Mouse (Mus musculus): ENCODE data around the gene Eif5b. TPM values are rescaled to one million over a fixed set of nuclear protein-coding genes. Genes with fewer than 3 reads are reported as not detected.
"Not testable (repeated sequence)": the region's sequence is repeated elsewhere in the genome, so short reads cannot be mapped to it uniquely, and the experiment has no call there.

The Eif5b gene
- total RNA-seq, 2 experiments from 2014 or later: 40.3 to 70.2 TPM

DNA sequence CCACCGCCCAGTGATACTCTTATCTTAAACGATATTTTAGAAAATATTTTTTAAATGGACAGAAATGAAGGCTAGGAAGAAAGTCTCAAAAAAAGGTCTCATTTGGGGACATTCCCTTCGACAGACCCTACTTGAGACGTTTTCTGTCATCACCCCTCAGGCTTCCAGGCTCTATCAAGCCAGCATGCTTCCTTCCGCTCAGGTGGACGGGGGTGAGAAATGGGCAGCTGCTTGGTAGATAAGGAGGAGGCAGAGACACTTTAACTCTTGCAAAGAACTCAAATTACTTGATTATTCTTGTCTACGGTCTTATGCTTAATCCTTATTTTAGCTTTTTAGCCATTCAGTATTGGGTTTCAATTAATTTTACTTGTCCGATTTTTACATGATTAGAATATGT, 3.0 kb downstream of the Eif5b start:
- ATAC-seq (replicated peaks; ENCODE audit: low FRiP score, low TSS enrichment, poor library complexity, severe bottlenecking): no peak

DNA sequence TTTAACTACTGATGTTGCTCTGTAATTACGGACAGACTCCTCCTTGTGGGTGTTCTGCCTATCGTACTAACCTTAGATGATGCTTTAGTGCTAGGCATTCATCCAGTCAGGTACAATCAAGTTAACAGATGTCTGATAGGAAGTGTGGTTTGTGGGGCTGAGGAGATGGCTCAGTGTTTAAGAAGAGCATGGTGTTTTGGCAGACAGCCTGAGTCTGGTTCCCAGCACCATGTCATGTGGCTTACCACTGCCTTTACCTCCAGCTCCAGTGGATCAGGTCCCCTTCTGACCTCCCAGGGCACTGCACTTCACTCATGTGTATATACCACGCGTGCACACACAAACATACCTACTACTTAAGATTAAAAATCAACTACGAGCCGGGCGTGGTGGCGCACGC, 4.1 kb downstream of the Eif5b start:
- 0 out of 2 replicates have a peak, but pooled peaks have one; percentile 8 for ATAC-seq (replicated peaks; ENCODE audit: low FRiP score, low TSS enrichment, poor library complexity, severe bottlenecking)

DNA sequence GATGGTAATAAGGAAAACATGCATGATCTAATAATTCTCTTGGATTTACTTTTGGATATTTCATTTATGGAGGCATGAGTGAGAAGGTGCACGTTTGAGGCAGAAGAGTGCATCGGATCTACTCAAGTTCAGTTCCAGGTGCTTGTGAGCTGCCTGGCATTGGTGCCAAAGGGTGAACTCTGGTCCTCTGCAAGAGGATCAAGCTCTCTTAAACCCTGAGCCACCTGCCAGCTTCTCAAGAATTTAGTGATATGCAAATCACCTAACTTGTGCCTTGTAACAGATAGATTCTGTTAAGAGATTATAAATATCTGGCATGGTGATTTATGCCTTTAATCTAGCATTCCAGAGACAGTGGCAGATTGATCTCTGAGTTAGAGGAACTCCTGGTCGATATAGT, 5.2 kb downstream of the Eif5b start:
- ATAC-seq (replicated peaks; ENCODE audit: low FRiP score, low TSS enrichment, poor library complexity, severe bottlenecking): no peak

DNA sequence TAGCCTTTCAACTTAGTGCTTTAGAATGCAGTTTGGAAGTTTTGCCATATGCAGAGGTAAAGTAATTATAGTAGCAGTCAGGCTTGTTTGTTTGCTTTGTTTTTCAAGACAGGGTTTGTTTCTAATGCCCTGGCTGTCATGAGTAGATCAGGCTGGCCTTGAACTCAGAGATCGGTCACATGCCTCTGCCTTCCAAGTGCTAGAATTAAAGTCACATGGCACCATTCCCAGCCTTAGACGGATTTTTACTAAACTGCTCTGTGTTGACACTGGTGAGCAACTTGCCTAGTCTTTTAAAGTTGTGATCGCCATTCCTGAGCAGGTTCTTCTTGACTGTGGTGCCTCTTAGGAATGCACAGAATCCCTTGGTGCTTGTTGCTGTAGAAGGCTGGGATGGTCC, 8.9 kb downstream of the Eif5b start:
- ATAC-seq (replicated peaks; ENCODE audit: low FRiP score, low TSS enrichment, poor library complexity, severe bottlenecking): no peak

- ATAC-seq (replicated peaks; ENCODE audit: low FRiP score, low TSS enrichment, poor library complexity, severe bottlenecking): peak; percentile 95
Measured at GRCm38 (mm10) chr1:38011647-38012046, 13.8 kb downstream of the Eif5b start.

GRCm38 (mm10) chr1:38012104-38012503, 14.3 kb downstream of the Eif5b start:
- no peak for ATAC-seq (replicated peaks; ENCODE audit: low FRiP score, low TSS enrichment, poor library complexity, severe bottlenecking)

GRCm38 (mm10) chr1:38012509-38012908, 14.7 kb downstream of the Eif5b start:
- ATAC-seq (replicated peaks; ENCODE audit: low FRiP score, low TSS enrichment, poor library complexity, severe bottlenecking): no peak; the same call in 1 of the 2 replicates

DNA sequence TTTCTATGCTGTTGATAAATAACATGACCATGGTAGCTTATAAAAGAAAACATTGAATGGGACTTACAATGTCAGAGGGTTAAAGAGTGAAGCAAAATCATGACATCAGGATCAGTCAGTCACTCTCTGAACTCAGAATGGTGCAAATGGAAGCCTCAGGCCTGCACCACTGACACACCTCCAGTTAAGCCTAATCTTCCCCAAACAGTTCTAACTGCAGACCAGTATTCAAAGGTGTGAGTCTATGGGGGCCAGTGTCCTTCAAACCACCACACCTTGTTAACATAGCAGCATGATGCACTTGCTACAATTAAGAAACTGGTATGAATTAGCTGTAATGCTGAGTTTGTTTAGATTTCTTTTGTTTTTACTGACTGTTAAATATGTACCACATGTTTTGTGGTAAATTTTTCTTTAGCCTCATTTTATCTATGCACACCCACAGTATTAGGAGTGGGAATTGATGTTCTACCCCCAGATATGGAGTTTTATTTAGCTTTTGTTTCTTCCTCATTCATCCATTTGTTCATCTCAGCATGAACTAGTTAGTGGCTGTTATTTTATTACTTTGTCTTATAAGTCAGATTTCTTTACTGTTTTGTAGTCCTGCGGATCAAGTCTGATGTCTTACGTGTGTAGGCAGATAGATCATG, 16.9 kb downstream of the Eif5b start:
- ATAC-seq (replicated peaks; ENCODE audit: low FRiP score, low TSS enrichment, poor library complexity, severe bottlenecking): peak; percentile 56

- ATAC-seq (replicated peaks; ENCODE audit: low FRiP score, low TSS enrichment, poor library complexity, severe bottlenecking): no peak
Measured at GRCm38 (mm10) chr1:38027301-38027700, 29.5 kb downstream of the Eif5b start.

DNA sequence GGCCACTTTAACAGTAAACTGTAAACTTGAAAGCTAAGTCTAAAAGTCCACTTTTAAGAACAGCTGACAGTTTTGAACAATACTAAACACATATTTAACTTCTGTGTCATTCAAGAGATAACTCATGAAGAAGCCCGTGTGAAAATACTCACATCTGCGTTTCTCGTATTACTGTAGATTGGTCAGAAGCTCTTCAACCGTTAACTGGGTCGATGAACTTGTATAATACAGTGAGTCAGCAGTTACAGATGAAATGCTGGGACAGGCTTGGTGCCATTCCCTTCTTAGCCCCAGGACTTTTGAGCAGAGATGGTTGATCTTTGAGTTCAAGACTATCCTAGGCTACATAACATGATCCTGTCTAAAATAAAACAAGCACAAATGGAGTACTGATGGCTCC, 33.6 kb downstream of the Eif5b start:
- no peak for ATAC-seq (replicated peaks; ENCODE audit: low FRiP score, low TSS enrichment, poor library complexity, severe bottlenecking)

DNA sequence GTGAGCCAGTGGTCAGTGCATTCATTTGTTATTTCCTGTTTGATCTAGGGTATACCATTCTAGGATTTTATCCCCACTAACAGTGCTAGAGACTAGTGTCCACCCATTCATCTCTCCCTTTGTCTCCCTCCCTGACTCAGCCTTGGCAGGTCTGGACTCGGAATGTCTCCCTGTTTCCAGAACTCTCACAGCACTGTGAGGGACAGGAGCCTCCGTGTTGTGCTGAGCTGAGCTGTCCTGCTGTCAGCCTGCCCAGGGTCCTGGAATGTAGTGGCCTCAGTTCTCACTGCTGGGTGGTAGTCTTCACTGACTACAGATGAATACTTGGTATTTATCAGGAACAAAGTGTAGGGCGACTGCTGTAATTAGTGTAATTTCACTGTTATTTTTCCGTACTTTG, 37.7 kb downstream of the Eif5b start:
- ATAC-seq (replicated peaks; ENCODE audit: low FRiP score, low TSS enrichment, poor library complexity, severe bottlenecking): no peak

- no peak for ATAC-seq (replicated peaks; ENCODE audit: low FRiP score, low TSS enrichment, poor library complexity, severe bottlenecking)
Measured at GRCm38 (mm10) chr1:38037375-38037774, 39.6 kb downstream of the Eif5b start.

DNA sequence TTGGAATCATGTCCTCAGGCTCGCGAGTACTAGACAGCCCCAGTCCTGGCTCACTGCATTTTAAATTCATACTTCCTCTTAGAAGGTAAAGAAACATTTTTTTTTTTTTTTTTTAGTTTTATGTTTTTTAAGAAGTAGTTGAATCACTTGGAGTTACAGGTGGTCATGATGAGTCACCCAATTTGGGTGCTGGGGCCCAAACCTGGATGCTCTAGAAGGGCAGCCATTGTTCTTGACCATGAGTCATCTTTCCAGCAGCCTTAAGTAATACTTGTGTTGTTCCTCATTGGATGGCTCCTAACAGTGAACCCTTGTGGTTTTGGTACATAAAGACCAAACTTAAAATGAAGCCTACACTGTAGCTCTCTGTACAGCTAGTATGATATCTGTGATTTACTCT, 41.1 kb downstream of the Eif5b start:
- ATAC-seq (replicated peaks; ENCODE audit: low FRiP score, low TSS enrichment, poor library complexity, severe bottlenecking): no peak

- ATAC-seq (replicated peaks; ENCODE audit: low FRiP score, low TSS enrichment, poor library complexity, severe bottlenecking): no peak
Measured at GRCm38 (mm10) chr1:38048121-38048520, 50.3 kb downstream of the Eif5b start.

DNA sequence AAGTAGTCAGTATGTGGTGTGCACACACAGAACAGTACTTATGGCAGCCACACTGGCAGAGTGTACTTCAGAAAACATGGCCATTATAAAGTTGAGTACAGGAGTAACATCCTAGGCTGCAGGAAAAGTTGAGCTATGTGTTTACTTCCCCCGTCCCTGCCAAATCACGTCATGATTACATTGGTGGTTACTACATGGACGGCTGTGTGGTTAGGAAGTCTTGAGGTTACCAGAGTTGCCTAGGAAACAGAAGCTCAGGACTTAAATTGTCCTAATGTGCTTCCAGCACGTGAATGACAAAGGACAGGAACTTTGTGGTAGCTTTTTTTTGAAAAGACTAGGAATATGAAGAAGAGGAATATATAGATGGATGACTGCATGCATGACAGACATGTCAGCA, 51.8 kb downstream of the Eif5b start:
- ATAC-seq (replicated peaks; ENCODE audit: low FRiP score, low TSS enrichment, poor library complexity, severe bottlenecking): no peak

DNA sequence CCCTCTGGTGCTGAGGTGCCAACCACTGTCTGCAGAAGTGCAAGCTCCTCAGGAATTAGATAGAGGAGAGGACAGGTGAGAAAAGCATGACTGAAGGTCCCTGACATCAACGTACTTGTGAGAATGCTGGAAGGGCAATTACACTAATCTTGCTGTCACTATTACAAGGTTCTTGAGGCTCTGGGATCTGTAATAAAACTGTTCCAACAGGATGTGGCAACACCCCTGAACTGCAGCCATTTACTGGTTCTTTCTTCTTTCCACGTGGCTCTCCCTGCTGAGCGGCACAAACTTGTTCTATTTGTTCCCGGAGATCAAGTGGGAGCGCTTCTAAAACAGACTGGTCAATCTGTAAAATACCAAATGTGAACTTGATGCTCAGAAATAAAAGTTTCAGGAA, 57.4 kb downstream of the Eif5b start:
- no peak for ATAC-seq (replicated peaks; ENCODE audit: low FRiP score, low TSS enrichment, poor library complexity, severe bottlenecking)

GRCm38 (mm10) chr1:38058417-38058816, 60.6 kb downstream of the Eif5b start:
- ATAC-seq (replicated peaks; ENCODE audit: low FRiP score, low TSS enrichment, poor library complexity, severe bottlenecking): no peak

- not testable (repeated sequence) for ATAC-seq (replicated peaks; ENCODE audit: low FRiP score, low TSS enrichment, poor library complexity, severe bottlenecking)
Measured at GRCm38 (mm10) chr1:38062156-38062555, 64.3 kb downstream of the Eif5b start.

GRCm38 (mm10) chr1:38067276-38067675, 69.5 kb downstream of the Eif5b start:
- no peak for ATAC-seq (replicated peaks; ENCODE audit: low FRiP score, low TSS enrichment, poor library complexity, severe bottlenecking)

DNA sequence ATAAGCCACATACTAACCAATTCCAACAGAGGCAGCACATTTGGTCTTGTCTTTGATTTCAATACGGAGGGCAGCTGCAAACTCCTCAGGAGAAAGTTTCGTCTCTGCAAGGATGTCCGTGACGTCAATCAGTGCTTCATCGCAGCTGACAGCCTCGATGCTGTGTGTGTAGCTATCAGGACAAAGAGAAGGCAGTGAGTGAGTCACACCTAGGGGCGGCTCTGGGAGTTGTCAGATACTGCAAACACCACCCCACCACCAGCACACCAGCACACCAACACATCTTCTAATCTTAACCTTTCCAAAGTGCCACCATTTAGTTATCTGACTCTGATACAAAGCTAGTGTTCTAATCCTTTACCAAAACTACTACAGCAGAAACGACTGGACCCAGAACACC, 73.5 kb downstream of the Eif5b start:
- ATAC-seq (replicated peaks; ENCODE audit: low FRiP score, low TSS enrichment, poor library complexity, severe bottlenecking): no peak

DNA sequence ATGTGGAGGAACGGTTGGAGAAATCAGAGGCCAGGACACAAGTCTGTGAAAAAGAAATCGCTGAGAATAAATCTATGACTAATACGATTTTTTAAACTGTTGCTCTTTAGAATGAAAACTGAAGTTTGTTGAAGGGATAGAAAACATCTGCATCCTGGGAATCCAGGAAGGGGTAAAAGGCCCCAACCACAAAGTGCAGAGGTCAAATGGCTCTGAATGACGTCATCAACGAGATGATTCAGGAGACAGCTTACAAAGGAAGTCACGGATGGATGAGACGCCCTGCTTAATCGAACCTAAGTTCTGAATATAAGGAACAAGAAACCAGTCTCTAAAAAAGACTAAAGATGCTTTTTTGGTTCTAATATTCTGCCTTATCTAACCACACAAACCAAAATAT, 83.5 kb downstream of the Eif5b start:
- no peak for ATAC-seq (replicated peaks; ENCODE audit: low FRiP score, low TSS enrichment, poor library complexity, severe bottlenecking)

DNA sequence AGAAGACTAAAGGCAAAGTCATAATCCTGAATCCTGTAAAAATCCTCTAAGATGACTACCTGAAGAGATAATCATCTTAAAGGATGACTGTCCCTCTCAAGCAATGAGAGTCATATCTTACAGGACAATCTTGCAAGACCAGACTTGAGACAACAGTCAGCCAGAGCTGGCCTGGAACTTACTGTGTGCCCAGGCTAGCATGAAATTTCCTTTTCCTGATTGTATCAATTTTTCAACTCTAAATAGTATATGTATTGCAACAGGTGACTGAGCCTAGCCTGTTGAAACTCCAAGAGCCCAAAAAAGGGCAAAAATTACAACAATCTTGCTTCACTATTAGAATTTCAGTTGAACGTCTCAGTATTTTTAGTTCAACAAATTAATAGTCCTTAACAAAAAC, 105.4 kb downstream of the Eif5b start:
- ATAC-seq (replicated peaks; ENCODE audit: low FRiP score, low TSS enrichment, poor library complexity, severe bottlenecking): no peak

Data from megakaryocyte-erythroid progenitor cell, adult 5-6 weeks (primary cell).